Mouse (Mus musculus) T-cell, adult 2 months (primary cell): Measurements from ENCODE around the gene Mdc1.
A peak's percentile ranks its signal among the peaks of the same experiment; 100 is the strongest.

ENCODE experiments used
- DNase-seq: peaks from one replicate; pipeline ENCODE4 v3.0.0; 2022; ENCODE audit warnings: low spot score

Gene Mdc1

DNA sequence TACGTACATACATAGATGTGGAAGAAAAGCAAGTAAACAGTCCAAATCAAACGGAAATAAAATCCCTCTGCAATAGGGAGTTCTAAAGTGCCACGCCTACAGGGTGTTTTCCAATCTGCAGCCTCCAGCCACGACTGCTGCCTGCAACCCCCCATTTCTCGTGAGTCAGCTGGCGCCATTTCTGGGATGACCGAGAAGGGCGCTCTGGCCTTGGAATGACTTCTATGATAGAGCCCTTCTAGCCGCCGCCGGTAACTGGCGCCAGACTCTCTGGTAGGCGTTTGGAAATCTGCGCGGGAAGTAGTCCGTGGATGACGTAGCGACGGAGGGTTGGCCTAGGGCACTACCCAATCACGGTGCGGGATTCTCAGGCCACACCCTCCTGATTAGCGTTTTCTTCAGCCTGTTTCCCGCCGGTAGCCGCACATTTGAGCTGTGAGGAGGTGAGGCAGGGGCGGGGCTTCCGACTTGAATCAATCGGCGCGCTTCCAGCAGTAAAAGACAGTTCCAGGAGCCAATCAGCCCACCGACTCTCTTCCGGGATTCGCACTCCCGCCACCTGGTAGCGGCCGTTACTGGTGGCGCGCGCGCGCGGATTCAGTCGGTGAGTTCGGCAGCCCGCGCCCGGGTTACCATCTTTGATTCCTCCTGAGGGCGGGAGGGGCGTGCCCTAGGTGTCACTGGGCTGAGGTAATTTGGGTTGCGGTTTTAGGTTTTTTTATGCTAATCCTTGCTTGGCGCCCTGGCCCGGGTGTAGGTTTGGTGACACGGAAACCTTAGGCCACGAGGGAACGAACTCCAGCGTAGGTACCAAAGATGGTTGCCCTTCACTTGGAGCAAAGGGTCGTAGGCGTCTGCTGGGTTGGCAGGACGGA, at the start of gene Mdc1:
TSS of gene Mdc1 (plus strand) at position 440 of the 875 bp plus-strand sequence.
- DNase-seq: peak; percentile 99

DNA sequence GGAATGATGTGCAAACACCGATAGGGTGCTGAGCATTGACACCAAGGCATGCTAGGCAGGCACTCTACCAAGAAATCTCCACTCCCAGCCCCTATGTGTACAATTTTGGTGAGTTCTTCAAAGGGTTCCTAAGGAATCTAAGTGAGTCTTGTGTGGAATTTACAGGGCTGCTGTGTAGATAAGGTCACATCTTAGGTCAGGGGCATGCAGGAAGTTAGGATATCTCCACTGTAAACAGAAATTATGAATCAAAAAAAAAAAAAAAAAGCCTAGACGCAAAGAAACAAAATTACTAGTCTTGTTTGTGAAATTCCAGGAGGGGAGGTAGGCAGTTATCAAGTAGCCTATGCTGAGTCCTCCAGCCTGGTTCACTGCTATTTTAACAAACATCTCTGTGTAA, 48.5 kb upstream of the Mdc1 start:
- DNase-seq: no peak

DNA sequence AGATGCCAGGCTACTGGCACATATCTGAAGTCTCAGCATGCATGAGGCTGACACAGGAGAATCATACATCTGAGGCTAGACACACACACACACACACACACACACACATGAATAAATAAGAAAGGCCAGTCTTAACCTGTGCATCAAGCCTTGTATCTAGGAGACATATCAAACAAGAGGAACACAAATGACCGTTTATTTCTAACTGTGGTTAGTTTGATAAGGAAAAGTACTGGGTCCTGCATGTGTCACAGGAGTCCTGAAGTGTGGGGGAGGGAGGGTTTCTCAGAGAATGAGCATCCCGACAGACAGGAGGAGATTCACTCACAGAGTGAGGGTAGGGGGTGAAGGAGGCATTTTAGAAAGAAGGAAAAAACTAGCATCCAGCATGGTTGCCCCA, 46.2 kb upstream of the Mdc1 start:
- DNase-seq: no peak

DNA sequence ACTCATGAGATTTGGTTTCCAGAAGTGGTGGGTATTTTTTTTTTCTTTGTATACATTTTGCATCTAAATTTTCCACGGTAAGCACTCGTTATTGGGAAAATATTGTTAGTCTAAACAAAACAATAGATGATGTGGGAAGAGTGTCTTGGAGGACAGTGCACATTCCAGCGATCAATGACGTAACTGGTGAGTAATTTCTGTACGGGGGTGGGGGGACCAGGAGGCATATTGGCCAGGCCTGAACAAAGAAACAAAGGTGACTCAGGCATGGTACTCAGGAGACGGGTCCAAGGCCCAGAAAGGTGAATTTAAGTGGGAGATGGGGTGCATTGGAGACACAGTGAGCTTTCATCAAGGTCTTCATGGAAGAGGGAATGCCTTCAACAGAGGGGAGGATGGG, 45.7 kb upstream of the Mdc1 start:
- DNase-seq: no peak

DNA sequence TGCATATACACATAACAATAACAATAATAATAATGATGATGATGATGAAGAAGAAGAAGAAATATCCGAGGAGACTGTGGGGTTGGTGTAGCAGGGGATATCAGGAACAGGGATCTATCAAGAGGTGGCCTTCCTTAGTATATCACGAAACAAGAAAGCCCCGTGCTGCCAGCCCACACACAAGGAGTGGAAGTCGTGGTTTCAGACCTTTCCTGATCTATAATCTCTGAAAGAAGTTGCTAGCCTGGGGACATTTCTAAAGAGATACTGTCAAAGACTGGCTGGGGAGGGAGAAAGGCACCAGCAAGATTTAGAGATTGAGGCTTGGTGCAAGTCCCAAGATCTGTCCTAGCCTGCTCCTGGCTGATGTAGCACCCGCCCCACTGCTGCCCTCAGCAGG, 44.5 kb upstream of the Mdc1 start:
- no peak for DNase-seq

DNA sequence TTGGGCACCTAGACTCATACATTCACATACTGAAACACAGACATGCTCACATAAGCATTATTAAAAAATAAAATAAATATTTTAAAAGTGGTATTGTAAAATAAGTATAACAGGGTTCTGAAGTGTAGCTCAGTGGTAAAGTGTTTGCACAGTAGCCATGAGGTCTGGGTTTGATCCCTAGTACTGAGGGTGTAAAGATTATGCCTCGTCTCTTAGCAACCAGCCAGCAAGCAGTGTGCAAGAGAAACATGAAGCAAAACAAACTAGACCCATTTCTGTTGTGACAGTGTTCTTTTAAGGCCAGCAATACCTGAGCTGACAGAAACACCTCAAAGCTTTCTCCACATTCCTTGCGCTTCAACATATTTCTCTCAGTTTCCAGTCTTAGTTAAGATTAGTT, 40.4 kb upstream of the Mdc1 start:
- DNase-seq: no peak

DNA sequence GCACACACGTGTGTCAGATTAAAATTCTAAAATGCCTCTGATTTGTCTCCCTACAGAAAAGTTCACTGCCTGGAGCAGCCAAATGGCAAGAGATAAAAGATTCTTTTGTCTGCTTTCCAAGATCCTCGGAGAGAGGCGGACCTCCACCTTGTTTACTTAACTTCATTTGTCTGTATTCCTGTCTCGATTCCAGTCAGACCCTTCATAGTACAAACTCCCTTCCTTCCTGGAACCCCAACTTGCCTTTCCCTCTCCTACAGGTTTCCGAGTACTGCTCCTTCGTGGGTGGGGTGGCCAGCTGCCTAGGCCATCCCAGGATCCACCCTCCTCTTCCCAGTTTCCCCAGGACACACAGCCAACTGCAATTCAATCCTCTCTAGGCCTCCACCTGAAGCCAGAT, 38.3 kb upstream of the Mdc1 start:
- DNase-seq: no peak

DNA sequence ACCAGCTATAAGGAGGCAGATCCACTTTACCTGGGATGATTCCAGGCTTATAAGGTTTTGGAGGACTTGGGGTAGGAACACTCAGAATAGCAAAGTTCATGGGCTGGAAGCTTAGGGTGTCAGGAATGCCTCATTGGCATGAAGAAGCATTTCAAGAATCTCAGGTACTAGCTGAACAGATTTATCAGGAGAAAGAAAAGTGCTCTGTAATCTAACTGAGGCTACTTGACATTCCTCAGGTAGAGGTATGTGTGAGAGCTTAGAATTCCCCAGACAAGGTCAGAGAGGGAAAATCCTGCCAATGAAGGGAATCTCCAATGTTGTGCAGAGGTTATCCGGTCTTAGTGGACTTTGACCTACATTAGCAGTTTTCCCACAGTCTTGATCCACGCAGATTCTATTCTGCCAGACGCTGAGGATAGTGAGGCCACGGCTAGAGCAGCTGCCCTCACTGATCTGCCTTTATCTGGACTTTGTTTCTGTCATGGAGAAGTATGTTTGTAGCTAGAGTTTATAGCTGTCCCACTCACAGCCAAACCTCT, 37.4 kb upstream of the Mdc1 start:
- no peak for DNase-seq

DNA sequence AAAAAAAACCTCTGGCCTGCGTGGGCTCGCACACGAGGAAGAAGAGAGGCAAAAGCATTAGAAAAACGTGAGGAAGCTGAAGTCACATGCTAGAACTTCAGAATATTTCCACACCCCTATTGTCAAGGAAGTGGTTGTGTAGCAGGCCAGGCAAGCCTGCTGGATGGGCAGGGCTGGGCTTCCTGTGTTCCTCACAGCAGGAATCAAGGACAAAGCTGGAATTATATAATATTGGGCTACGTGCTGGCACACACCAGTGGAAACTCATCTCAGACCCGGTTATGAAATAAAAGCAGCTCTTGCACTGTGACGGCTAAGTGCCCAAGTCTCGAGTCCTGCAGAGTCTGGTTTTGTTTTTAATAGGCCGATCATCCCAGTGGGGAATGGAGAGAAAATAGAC, 33.2 kb upstream of the Mdc1 start:
- no peak for DNase-seq

DNA sequence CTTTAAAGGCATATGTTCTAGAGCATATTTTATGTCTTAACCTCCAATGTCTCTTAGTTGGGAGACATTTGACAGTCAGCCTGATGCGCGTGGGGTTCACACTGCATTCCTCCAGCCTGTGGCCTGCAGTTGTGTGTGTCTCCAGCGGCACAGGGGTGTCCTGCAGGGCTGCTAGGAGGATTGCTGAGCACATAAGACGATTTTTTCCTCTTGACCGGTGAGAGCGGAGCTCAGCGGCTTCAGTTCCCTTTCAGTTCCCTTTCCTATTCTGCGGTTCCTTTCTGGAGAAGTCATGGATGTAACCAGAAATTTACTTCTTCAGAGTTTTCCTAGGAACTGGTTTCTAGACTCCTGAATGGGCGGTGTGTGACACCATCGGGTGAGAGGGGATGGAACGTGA, 31.9 kb upstream of the Mdc1 start:
- no peak for DNase-seq

DNA sequence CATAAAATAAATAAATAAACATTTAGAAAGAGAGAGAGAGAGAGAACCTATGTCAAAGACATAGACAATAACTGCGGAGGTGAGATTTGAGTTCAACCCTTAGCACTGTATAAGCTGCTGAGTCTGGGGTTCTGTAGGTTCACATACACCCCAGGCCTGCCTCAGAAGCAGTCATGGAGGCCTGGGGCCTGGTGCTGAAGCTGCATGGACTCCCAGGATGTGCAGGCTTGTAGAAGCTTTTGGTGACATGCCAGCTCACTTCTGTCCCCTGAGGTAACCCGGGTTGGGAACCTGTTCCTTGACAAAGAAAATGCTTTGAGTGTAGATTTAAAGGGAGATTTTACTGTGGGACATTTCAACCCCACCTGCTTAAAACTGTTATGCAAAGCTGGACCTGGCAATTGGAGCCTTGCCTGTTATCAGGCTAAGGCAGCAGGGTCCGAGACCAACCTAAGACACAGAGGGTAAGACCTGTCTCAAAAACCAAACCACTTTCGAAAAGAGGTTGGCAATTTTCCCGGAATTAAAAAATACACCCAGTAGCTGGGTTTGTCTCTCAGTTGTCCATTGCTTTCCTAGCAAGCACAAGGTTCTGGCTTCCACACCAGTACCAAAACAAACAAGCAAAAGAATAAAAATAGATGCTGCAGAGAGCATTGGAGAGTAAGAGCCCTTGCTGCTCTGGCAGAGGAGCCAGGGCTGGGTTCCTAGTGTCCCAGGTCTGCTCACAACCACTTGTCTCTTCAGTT, 30.2 kb upstream of the Mdc1 start:
- no peak for DNase-seq

DNA sequence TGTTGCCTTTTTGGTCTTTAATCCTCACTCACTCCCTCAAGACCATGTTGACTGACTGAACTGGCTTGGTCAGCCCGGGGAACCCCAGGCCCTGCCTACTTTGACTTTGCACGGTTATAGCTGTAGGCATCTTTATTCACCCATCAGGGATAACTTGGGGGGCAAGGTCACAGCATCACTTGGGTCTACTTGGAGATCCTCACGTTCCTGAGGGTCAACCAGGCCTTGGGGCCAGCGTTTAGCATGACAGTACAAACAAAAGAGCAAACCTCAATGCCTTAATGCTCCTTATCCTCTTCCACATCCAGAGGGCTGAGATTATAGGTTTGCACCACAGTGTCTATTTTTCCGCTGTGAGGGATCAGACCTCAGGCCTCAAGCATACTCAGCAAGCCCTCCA, 29.0 kb upstream of the Mdc1 start:
- DNase-seq: no peak

DNA sequence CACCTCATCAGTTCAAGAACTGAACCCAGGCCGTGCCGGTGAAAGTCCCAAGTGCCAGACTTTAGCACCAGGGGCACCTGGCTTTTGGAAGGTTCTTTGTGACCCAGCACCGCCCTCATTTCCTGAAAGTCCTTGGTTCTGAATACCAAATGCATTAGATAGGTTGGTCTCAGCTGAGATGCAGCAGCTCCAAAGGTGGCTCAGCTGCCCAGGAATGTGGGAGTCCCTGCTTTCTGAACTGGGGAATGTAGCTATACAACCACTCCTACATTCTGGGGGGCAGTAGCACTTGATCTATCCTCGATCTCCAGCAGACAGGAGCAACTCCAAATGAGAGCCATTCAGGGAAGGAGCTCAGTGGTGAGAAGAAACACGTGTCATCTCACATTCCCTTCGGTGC, 28.6 kb upstream of the Mdc1 start:
- DNase-seq: no peak

DNA sequence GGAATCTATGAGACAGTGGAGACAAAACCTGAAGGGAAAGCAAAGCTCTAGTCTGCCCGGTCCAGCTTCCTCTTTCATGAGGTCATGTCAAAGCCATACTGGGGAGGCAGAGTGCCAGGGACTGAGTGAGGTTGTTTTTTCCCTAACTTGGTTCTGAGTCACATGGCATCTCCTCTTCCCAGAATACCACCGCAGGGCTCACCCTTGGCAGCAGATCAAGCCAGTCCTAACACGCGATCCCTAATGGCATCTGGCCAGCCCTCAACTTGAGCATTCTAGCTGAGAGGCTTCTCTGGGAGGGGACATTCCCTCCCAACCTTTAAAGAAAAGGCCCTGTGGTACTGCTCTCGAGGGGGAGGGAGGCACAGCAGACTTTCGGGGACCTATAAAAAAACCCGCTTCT, 28.1 kb upstream of the Mdc1 start:
- no peak for DNase-seq

DNA sequence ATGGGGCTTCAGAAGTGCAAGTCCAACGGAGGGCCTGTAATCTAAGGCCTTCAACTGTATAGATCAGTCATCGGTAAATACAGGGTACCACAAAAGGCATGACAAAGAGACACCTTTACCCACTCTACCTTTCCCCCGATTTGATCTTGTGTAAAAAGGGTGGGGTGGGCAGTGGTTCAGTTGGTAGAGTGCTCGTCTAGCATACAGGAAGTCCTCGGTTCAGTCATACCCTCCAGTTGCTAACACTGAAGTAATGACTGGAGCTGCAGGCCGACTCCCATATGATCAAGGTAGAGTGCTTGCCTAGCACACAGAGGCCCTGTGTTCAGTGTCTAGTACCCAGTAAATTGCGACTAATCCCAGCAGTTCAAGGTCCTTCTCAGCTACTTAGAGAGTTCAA, 27.7 kb upstream of the Mdc1 start:
- DNase-seq: peak; percentile 67

DNA sequence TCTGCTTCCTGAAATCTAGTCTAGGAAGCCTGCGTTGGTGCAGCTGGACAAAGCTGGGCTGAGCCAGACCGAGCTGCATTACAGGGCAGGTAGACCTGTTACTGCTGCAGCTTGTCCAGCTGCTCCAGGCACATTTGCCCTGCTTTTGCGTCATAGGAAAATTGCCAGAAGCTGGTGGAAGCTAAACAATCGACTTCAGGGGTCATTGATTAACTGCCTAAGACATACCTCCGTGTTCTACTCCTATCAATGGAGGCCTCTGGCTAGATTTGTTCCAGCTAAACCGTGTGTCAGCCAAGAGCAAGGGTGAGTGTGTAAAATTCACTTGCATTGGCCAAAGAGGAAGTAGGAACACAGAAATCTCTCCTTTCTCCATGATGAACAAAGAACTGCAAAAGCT, 26.6 kb upstream of the Mdc1 start:
- no peak for DNase-seq

DNA sequence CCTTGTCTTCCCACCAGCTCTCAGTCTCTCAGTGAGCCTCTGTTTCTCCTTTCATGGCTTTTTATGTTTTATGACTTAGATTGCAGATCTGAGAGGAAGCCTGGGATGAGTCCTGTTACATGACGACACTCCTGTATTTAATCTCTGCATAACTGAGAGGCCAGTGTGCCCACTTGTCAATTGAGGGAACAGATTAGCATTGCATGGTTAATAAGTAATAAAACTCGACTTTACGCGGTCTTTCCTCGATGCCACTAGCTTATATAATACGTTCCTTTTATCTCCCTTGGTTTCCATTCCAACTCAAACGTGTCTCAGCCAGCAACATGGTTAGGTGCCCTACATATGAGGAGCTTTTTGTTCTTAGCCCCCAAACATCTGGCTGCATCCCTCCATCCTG, 25.5 kb upstream of the Mdc1 start:
- DNase-seq: no peak

DNA sequence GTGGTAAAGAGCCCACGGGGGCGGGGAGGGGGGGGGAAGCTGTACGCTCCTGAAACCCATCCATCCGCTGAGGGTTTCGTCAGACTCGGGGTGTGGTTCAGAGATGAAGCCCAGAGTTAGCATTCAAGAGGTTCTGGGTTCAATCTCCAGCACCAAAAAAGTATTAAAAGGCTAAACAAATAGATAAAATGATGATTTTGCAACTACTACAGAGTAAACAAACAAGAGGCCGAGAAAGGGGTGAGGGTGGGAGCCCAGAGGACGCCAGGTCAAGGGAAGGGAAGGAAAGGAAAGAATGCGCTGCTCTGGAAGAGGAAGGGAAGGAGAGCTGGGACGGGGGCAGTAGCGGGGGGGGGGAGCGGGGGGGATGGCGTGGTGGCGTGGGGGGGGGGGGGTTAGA, 24.6 kb upstream of the Mdc1 start:
- DNase-seq: no peak

DNA sequence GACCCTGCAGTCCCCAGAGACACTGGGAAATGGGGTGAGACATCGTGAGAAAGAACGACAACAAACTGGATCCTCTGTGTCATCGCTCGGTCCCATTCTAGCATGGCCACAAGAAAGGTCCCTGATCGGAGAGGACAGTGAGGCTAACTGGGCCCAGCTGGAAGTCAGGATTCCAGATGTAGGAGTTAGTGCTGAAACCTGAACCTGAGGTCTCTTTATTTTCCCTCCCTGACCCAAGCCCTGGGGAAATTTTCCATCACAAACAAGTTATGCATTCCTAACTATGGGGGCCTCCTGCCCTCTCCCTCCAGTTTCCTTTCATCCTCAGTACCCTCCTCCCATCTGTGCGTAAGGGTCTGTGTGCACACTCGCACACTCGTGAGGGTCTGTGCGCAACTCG, 24.1 kb upstream of the Mdc1 start:
- DNase-seq: no peak

DNA sequence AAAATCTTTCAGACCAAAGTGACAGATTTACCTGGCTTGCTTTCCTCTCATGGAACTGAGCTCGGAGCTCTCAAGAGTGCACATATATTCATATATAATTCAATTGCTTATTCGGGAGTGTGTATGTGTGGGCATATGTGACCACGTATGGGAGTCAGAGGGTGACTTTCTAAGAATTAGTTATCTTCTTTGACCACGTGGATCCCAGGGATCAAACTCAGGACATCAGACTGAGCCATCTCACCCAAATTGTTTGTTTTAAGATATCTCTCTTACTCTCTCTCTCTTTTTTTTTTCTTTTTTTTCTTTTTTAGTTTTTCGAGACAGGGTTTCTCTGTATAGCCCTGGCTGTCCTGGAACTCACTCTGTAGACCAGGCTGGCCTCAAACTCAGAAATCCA, 21.2 kb upstream of the Mdc1 start:
- DNase-seq: no peak

DNA sequence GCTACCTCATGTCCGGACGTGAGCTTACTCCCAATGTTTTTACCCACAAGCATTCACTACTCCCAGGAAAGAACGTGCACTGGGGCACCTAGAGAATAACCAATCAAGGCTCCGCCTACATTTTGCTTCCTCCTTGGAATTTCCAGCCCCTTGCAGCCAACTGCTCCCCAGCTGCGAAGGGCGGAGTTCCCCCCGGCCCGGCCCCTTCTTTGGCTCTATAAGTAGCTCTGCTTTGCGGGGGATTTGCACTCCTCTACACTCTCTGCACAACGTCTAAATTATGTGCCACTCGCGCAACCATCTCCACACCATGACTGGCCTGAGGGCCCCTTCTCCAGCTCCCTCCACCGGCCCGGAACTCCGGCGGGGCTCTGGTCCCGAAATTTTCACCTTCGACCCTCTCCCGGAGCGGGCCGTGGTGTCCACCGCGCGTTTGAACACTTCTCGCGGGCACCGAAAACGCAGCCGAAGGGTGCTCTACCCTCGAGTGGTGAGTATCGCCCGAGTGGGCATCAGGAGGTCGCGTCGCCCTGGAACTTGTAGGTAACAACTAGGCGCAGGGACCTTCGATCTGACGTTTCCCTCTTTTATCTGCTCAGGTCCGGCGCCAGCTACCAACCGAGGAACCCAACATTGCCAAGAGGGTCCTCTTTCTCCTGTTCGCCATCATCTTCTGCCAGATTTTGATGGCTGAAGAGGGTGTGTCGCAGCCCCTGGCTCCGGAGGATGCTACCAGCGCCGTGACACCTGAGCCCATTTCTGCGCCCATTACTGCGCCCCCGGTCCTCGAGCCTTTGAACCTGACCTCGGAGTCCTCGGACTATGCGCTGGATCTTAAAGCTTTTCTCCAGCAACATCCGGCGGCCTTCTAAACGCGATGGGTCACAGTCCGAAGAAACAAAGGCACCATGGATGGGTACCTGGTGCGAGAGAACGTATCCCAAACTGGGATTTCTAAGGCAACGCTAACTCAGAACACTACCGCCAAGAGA, 19.6 kb upstream of the Mdc1 start, which contains the start of gene Ier3:
TSS of gene Ier3 (plus strand) at position 246 of the 992 bp plus-strand sequence.
- DNase-seq: peak; percentile 45

DNA sequence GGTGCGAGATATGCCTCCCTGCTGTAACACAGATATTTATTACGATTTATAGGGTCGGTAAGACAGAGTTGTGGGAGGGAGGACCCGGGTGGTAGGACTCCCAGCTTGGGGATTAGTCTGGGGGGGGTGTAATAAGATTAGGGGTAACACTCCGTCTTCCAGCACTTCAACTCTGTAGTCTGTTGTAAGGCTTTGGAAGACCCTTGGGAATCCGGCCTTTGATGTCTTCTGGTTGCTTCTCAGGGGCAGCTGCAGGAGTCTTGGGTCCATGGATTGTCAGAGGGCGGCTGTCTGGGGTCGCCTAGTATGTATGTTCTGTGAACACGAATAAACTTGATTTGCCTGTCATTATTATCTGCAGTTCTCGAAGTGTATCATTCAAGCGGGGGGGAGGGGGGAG, 18.8 kb upstream of the Mdc1 start:
- DNase-seq: no peak
